Mouse (Mus musculus) urinary bladder, adult 2 months (tissue): Measurements from ENCODE around the gene Wdr82. TPM values are rescaled to one million over a fixed set of nuclear protein-coding genes. Genes with fewer than 3 reads are reported as not detected.
A peak's percentile ranks its signal among the peaks of the same experiment; 100 is the strongest.

Source experiments
- DNase-seq: peaks from one replicate; pipeline ENCODE4 v3.0.0; 2022; ENCODE audit warnings: low spot score
- polyA plus RNA-seq: library from polyadenylated mRNA; depleted of rRNA; stranded (reverse); fragments of >200 nt; gene quantifications from 2 replicates; pipeline ENCODE4 v1.2.3, GENCODE M21; 2012

The Wdr82 gene
- polyA plus RNA-seq, 1 experiment, result 72.1 TPM

DNA sequence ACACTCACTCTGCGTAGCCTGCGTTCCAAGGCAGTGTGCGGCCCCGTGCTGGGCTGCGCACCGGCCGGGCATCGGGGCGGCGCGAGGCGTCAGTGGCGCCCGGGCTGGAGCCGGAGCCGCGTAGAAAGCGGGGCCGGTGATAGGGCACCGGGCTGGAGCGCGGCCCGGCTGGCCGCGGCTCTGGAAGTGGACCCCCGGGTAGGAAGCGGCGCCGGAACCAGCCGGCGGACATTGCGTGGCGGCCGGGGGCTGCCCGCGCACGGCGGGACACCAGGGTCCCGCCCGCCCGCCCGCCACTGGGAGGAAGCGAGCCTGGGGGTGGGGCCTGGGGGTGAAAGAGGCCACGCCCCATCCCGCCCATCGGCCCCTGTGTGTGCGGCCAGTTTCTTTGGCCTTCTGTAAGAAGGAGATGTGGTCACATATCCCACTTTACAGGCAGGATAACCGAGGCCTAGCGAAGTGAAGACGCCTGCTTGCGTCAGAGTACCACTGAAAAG is 28.3 kb downstream of the Wdr82 start:
- peak; percentile 49 for DNase-seq

DNA sequence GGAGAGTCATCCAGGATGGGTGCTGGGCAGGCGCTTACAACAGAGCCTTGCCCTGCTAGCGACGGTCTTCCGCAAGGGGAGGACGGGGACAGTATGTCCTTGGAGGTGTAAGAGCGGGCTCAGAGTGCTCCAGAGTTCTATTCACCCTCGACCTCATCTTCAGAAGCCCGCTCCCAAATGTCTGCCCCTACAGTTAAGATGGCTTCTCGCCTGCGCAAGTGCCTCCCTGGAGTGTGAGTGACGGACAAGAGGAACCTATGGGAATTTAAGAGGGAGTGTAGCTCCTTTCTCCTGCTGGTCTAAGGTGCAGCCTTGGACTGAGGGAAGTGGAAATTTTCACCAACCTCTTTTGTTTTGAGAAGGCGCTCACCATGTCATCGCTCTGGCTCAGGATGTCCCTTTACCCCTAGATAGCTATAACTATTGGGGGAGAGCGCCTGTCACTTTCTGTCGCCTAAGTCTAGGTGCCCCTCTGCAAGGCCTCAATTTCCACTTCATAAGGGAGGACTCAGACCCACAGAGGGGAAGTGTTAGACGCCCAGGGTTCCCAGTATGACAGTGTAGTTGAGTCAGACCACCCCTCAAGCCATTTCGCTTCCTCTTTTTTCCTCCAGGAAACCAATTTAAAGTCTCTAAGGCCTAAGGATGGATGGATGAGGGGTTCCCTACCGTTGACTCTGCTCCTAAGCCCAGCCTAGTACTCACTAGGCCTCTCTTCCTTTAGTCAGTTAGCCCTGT is 29.0 kb downstream of the Wdr82 start, which contains the start of gene Ppm1m:
Ppm1m (minus strand) TSS at position 212 of the 738 bp plus-strand sequence.
- DNase-seq, result no peak

DNA sequence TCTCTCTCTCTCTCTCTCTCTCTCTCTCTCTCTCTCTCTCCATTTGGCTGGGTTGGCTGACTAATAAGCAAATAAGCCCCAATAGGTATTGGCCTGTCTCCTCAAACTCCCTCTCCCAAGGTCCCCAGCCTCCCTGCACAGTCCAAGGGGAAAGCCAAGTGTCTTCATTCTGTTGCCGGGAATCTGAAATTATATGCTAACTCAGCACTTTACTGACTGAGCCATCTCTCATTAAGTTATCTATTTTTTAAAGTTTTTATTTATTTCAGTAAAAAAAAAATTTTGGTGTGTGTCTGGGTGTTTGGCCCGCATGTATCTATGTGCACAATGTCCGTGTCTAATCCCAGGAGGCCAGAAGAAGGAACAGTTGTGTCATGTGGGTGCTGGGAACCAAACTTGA is 31.2 kb downstream of the Wdr82 start:
- DNase-seq, result no peak

DNA sequence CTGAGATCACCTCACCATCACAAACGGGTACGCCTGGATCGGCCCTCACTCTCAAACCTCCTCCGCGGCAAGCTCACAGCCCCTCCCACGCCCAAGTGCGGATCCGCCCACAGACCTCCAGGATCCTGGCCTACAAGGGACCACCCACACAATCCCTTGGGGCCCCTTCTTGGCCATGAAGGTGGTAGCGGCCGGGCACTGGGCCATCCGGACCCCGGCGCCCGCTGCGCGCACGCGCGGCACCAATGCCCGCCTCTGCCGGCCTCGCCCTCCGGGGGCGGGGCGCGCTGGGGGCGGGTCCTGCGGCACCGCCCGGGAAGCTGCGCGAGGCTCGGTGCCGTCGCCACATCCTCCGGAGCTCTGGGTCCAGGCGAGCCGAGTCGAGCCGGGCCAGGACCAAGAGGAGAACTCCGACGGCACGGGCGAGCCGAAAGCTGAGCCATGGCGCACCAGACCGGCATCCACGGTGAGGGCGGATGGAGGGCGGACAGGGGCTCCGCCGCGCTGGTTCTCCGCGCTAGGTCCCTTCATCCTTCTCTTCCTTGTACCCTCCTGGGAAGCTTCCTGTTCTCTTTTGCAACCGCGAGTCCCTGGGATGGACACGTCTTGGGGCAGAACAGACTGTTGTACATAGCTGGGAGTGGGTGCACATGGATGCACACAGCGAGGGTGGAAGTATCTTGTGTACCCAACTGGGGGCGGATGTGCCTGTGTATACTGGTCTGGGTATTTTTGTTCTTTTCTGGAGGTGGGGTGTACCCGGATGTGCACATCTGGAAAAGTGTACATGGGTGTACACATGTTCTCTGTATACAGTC is 32.3 kb downstream of the Wdr82 start, which contains the start of gene Twf2:
Twf2 (plus strand) TSS at position 290 of the 818 bp plus-strand sequence.
- peak; percentile 89 for DNase-seq

DNA sequence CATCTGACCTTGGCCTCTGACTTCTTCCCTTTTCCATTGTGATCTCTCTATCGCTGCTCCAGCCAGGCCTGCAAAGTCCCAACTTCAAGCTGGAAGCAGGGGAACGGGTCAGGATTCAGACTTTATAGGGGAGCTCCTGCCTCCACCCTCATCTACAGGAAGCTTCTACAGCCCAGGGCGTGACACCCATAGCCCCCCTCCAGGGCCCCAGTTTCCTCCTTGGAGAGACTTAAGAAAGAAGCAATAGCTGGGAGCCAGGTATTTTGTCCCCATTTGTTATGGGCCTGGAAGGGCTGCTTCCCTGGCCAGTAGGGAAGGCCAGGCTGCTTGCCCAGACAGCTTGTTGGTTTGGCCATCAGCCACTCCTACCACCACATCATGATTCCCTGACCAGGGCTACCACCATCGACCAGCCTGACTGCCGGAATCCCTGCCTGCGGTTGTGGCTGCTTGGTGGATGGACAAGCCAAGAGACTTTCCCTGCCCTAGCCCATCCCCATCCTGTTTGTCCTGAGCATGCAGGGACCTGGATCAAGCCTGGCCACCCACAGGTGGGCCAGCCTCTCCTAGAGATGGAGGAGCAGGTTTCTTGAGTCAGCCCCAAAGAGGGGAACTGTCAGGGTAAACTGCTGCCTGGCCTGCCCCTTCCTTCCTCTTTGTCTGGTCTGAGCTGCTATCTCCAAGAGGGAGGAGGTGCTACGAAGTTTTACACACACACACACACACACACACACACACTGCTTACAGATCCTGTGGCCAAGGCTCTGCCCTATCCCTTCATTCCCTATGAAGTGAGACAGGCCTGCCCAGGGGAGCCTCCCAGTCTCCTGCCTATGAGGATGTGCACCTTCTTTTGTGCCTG is 33.5 kb downstream of the Wdr82 start:
- no peak for DNase-seq

DNA sequence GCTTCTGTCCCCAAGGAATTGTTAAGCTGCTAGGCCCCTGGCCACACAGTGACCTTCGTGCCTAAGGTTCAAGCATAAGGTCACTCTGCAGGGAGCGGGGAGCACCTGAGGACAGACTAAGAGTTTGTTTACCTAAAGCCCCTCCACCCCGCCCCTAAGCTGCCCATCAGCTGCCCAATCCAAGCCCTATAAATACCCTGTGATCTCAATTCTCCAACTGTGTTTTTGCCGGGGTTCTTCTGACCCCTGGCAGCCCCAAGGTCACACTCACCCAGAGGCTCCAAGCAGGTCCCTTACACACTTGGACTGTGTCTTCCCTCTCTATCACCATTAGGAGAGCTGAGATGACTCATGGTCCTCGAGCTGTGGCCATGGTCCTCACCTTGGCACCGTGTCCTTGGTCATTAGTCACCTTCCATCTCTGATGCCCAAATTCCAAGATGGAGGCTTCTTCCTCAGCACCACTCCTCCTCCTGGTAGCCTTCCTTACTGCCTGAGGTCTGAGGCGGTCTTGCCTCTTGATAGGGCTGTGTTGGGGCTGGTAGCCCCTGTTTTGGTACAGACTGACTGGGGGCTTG is 35.1 kb downstream of the Wdr82 start:
- DNase-seq, result no peak

DNA sequence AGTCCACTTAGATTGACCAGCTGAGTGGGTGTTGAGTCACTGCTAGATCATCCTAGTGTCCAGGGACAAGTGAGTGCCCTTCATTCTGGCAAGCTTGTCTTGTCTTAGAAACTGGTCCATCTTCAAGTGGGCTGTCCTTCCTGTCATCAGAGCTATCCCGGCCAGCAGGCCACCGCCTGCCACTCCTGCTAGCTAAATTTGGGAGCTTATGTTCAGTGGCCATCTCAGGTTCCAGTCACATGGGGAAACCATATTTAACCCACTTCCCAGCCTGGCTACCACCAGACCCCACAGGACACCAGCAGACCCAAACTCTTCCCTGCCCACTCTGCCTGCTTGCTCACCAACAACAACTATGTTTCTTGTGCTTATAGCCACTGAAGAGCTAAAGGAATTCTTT is 35.8 kb downstream of the Wdr82 start:
- no peak for DNase-seq

DNA sequence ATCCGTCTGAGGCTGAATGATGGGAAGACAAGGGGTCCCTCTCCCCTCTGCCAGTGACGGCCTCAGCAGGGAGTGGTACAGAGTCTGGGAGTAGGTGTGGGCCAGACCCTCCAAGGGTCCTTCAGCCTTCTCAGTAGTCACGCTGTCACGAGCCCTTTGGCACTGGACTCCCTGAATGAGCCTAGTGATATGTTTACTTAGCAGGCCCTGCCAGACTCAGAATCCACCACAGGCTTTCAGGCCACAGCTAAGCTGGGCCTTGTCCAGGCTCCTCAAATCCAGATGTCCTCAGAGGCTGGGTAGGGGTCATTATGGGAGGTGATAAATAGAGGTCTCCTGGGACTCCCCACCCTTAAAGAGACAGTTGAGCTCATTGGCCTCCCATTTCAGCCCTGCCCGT is 37.5 kb downstream of the Wdr82 start:
- DNase-seq, result peak; percentile 19

DNA sequence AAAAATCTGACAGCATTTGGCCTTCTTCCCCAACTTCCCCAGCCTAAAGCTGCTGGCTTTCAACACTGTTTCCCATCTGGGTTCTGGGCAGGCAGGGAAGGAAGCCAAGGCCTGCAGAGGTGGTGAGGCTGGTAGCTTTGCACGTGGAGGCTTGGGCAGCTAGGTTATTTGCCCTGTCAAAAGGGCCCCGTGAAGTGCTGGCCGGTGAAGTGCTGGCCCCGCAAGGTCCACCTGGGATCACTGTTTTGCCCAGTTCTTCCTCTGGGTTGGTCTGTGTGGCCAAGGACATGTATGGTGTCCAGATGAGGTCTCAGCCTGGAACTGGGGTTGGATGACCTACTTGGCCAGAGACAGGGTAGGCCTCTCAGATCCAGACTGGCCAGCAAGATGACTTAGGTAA is 39.2 kb downstream of the Wdr82 start:
- no peak for DNase-seq

DNA sequence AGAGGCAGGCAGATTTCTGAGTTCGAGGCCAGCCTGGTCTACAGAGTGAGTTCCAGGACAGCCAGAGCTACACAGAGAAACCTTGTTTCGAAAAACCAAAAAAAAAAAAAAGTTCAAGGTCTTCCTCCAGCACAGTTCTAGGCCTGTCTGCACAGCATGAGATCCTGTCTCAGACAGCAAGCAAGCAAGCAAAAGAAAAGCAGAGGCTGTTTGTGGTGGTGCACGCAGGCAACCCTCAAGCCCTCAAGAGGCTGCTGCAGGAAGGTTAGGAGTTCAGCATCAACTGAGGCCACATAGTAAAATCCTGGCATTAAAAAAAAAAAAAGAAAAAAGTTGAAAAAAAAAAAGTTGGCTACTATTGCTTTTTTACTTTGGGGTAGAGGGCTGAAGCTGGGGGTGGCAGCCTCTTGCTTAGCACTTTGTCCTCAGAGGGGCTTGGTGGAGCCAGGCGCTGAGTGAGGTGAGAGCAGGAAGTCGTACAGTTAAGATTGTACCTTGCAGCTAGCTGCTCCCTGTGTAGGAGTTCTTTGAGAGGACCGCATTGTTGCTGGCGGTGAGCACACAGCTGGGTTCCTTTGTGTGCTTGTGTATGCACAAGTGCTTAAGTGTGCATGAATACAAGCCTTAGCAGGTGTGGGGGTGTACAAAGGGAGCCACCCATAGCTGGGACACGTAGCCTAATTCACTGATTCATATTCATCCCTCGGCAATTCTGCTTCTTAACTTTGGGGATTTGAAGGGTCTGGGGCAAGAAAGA is 40.3 kb downstream of the Wdr82 start:
- no peak for DNase-seq

DNA sequence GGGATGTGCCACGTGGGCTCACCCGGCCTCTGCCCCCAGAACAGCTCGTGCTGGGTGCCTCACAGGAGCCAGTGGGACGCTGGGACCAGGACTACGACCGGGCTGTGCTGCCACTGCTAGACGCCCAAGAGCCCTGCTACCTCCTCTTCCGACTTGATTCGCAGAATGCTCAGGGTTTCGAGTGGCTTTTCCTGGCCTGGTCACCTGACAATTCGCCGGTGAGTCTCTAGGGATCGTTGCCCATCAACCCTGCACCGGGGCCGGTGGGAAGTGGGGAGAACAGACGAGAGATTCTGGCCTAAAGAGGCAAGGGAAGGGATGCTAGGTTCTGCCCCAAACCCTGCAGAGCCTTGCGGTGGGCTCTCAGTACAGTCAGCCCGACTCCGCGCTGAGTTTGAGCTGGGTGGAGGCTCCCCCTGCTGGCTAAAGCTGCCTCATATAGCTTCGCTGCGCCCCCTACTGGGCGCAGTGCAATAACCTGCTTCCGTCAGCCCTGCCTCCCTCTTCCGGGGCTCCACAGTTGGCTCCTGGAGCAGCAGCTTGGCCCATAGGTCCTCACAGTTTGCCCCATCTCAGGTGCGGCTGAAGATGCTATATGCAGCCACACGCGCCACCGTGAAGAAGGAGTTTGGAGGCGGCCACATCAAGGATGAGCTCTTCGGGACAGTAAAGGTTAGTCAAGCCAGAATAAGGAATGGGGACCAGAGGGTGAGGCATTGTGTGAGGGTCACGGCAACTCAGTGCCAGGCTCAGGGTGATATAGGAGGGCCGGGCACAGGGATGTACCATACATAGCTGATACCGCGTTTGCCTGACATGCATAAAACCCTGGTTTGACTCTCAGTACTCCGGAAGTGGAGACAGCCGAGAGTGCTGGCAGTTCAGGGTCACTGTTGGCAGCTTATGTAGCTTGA is 41.2 kb downstream of the Wdr82 start:
- peak; percentile 71 for DNase-seq

DNA sequence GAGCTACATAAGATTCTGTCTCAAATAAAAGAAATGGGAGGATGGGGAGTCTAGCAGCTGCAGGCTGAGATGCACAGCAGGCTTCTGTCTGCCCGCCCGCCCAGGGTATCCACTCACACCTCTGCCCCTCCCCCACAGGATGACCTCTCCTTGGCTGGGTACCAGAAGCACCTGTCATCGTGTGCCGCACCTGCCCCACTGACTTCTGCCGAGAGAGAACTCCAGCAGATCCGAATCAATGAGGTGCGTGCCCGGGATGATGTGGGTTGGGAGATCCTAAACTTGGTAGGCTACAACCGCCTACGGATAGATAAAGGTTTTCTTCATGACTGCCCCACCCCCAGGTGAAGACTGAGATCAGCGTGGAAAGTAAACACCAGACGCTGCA is 41.9 kb downstream of the Wdr82 start:
- DNase-seq, result no peak

DNA sequence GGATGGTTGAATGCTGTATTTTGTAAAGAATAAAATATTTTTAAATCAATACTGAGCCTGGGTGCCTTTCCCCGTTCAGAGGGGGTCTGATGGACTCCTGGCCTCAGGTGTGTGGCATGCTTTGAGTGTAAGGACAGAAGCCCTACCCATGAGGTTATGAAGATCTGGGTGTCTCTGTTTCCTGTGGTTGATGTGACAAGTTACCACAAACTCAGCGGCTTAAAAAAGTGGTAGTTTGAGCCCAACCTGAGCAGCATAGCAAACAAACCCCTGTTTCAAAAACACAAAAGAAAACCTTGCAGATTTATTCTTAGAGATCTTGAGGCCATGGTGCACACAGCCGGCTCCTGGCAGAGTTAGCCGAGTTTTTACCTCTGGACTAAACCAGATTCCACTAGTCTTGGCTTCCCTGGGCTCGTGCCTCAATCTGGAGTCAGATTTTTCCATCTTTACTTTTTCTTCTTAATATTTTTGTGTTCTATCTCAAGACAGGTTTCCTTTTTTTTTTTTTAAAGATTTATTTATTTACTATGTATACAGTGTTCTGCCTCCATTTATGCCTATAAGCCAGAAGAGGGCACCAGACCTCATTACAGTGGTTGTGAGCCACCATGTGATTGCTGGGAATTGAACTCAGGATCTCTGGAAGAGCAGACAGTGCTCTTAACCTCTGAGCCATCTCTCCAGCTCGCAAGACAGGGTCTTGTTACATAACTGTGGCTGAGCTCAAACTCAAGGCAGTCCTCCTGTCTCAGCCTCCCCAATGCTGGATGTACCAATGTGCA is 44.8 kb downstream of the Wdr82 start:
- DNase-seq, result no peak

DNA sequence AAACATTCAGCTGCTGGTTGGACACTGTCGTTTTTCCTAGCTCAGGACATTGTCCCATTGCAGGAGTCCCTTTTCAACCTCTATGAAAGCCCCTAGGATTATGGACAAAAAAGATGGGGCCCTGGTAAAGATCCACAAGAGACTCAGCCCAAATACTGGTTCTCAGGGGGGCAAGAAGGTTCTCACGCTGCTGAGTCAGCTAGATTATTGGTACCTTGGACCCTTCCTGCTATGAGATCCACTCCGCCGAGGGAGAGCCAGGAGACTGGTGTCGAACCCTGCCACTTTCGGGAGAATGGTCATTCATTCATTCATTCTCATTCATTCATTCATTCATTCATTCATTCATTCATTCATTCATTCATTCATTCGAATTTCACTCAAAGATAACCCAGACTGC is 46.2 kb downstream of the Wdr82 start:
- no peak for DNase-seq

DNA sequence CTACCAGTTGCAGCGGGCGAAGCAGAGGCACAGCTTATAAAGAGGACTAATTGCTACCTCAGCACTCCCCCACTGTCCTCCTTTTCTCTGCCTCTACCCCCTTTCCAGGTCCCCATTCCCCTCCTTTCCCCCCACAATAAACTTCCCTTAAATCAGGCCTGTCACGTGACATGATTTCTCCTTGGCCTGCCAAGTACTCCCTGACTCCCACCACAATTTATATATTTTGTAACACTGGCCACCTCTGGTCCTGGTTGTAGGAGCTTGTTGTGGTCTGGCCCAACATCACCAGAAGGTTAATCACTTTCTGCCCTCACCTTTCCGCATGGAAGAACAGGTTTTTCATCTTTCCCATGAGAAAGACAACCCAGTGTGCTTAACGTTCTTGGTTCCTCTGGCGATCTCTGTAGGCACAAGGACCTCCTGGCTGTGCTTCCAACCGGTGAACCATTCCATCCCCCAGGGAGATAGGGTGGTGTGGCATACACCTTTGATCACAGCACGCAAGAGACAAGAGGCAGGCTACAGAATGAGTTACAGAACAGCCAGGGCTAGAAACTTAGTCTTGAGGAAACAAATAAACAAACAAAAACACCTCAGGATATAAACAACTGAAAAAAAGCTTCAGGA is 50.3 kb downstream of the Wdr82 start:
- DNase-seq, result no peak

DNA sequence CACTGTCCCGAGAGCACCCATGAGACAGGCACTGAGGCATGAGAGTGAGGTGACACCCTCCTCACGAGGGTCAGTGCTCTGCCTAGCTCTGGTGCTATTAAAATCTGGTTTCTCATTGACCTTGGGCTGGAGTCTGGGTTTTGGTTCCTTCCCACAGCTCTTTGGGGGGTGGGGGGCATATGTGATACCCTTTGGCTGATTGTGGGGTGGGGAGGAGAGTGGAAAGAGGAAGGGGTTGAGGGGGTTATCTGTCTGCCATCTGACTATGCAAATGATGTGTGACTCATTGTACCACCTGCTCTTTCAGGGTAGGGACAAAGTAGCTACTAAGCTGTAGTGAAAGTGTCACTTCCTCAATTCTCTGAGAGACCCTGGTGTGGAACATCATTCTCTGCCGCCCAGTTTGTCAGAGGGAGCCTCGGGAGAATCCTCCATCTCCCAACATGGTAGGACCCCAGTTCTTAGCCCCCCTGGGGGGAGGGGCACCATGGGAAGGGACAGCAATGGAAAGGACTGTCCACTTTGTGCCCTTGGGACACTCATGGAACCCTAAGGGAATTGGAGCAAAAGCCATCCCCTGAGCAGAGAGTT is 51.6 kb downstream of the Wdr82 start, which contains the start of gene Tlr9:
Tlr9 (plus strand) TSS at position 338 of the 591 bp plus-strand sequence.
- DNase-seq, result no peak

DNA sequence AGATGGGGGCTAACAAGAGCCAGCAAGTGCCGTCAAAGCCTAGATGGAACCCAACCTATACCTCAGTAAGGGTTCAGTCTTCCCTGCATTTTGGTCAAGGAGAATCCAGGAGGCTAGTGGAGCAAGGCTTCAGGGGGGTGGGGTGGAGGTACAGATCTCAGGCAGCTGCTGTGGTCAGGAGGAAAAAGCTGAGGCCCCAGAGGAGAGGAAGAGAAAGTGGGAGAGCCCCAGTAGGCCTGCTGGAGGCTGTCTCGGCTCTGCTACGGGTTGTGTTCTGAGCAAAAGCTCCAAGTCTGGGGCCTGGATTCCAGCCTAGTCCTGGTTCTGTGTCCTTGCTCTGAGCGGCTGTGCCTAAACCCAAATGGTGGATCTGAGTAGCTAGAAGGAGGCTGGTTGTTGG is 52.3 kb downstream of the Wdr82 start:
- no peak for DNase-seq
